Mouse (Mus musculus) liver, embryonic 13.5 days (tissue): Measurements from ENCODE around the gene Il31ra. TPM values are rescaled to one million over a fixed set of nuclear protein-coding genes. Genes with fewer than 3 reads are reported as not detected.
"Not testable (repeated sequence)": the region's sequence is repeated elsewhere in the genome, so short reads cannot be mapped to it uniquely, and the experiment has no call there.

ENCODE experiments used
- ATAC-seq: fragments of 200-750 bp; cut with Nextera tagmentation; 2 replicates; pipeline ENCODE4 v1.8.0; 2017; ENCODE audit warnings: low read depth, mild to moderate bottlenecking, moderate number of reproducible peaks, moderate library complexity
- DNase-seq: peaks from one replicate; pipeline ENCODE4 v3.0.0; 2022
- H3K27ac ChIP-seq: fragments of 300-500 bp; sonication (generic); 2 replicates; pipeline ENCODE4 v1.5.1; 2015; ENCODE audit warnings: moderate library complexity, mild to moderate bottlenecking, inconsistent platforms
- H3K27me3 ChIP-seq: fragments of 300-500 bp; sonication (generic); 2 replicates; pipeline ENCODE4 v1.6.1; 2015; ENCODE audit warnings: mild to moderate bottlenecking, inconsistent platforms
- H3K36me3 ChIP-seq: fragments of 300-500 bp; sonication (generic); 2 replicates; pipeline ENCODE4 v1.6.1; 2015; ENCODE audit warnings: mild to moderate bottlenecking, inconsistent platforms
- H3K4me1 ChIP-seq: fragments of 300-500 bp; sonication (generic); replicated peaks from 2 replicates; pipeline ENCODE4 v1.6.1; 2015; ENCODE audit warnings: inconsistent platforms
- H3K4me2 ChIP-seq: fragments of 300-500 bp; sonication (generic); 2 replicates; pipeline ENCODE4 v1.6.1; 2015; ENCODE audit warnings: inconsistent platforms, mild to moderate bottlenecking, moderate library complexity
- H3K4me3 ChIP-seq: fragments of 300-500 bp; sonication (generic); replicated peaks from 2 replicates; pipeline ENCODE4 v1.5.1; 2015; ENCODE audit warnings: mild to moderate bottlenecking, inconsistent platforms
- H3K9ac ChIP-seq: fragments of 300-500 bp; sonication (generic); 2 replicates; pipeline ENCODE4 v1.6.1; 2015; ENCODE audit warnings: mild to moderate bottlenecking, inconsistent platforms
- H3K9me3 ChIP-seq: fragments of 300-500 bp; sonication (generic); replicated peaks from 2 replicates; pipeline ENCODE4 v1.6.1; 2016; ENCODE audit warnings: inconsistent platforms
- WGBS: fragments of 180-500 bp; shearing (Covaris S2); methylation state at CpG from one replicate; pipeline ENCODE4 v1.1.7; 2015; ENCODE audit not compliant: insufficient replicate concordance; 5-methylcytosine and 5-hydroxymethylcytosine counted together
- polyA plus RNA-seq: library from polyadenylated mRNA; unstranded; fragments of >200 nt; fragmentation: Nextera tagmentation; extraction: Ambion mirVana; gene quantifications from 2 replicates; pipeline ENCODE4 v1.2.1, GENCODE M21; 2015

Gene Il31ra
- polyA plus RNA-seq, 1 experiment from 2014 or later: 0.12 TPM

DNA sequence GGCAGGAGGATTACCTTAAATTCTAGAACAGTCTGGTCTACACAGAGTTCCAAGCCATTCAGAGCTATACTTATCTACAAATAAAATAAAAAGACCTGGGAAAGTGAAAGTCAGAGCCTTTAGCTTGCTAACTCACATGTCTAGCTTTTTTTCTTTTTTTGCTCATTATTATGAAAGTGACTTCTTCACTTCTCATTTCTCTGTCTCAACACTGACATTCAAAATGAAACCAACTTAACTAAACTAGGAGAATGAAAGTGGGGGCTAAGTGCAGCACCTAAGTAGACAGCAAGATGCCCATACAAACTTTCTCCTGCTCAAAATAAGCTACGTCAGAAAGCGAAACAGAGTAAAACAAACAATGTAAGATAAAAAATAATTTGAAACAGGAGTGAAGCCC, 8.4 kb upstream of the Il31ra start:
- Histone ChIP-seq H3K27me3 (no peaks in the 10 kb centered on the region), H3K4me3 (no peak overlapping the region), H3K9ac (no peak overlapping the region), H3K4me1 (peaks cover 4% of the 10 kb centered on the region; the same call in 1 of the 2 replicates), H3K27ac (no peak overlapping the region), H3K9me3 (no peaks in the 10 kb centered on the region), H3K4me2 (no peak overlapping the region), H3K36me3 (no peaks in the 10 kb centered on the region)
- WGBS: 86% methylated on average over 2 of the region's 2 CpGs
- no peak for ATAC-seq
- DNase-seq: no peak

DNA sequence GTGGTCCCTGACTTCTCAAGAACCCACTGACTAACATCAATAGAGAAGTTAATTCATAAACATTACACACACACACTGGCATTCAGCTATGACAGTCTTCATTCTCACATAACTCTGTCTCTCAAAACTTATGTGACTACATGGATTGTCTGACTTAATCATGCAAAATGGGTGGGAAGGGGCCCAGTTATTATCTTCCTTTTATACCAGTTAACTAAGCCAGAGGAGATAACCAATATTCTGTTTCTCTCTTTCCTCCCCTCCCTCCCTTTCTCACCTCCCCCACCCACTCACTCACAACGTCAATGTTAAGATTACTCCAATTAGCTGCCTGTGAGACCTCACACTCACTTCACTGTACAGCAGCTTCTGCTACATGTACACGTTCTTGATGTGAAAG, 3.9 kb downstream of the Il31ra start:
- Histone ChIP-seq H3K27ac (no peak overlapping the region), H3K4me3 (no peak overlapping the region), H3K36me3 (no peaks in the 10 kb centered on the region), H3K27me3 (no peaks in the 10 kb centered on the region), H3K4me2 (no peak overlapping the region), H3K9ac (no peak overlapping the region), H3K4me1 (peaks cover 4% of the 10 kb centered on the region), H3K9me3 (no peaks in the 10 kb centered on the region)
- peak; percentile 54; the same call in 1 of the 2 replicates for ATAC-seq
- DNase-seq: no peak
- 24% methylated on average over 2 of the region's 2 CpGs for WGBS

DNA sequence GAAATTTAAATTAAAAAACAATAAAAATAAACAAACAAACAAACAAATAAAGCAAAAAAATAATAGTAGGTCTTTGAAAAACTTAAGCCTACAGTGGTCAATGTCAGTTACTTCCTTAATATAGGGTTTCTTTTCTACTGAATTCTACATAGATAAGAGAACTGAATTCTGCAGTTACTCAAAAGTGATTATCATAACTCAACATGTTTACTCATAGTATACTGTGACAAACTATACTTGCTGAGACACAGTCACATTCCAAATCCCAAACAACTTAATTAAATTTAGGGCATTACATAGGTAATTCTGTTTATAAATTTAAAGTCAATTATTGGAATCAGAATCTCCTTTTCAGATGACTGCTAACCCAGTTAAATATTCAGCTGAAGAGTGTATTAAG, 4.5 kb downstream of the Il31ra start:
- ATAC-seq (no peak), DNase-seq (no peak)
- Histone ChIP-seq H3K27ac (no peak overlapping the region), H3K4me1 (peaks cover 4% of the 10 kb centered on the region), H3K9ac (no peak overlapping the region), H3K36me3 (no peaks in the 10 kb centered on the region), H3K27me3 (no peaks in the 10 kb centered on the region), H3K4me2 (no peak overlapping the region), H3K4me3 (no peak overlapping the region), H3K9me3 (no peaks in the 10 kb centered on the region)

DNA sequence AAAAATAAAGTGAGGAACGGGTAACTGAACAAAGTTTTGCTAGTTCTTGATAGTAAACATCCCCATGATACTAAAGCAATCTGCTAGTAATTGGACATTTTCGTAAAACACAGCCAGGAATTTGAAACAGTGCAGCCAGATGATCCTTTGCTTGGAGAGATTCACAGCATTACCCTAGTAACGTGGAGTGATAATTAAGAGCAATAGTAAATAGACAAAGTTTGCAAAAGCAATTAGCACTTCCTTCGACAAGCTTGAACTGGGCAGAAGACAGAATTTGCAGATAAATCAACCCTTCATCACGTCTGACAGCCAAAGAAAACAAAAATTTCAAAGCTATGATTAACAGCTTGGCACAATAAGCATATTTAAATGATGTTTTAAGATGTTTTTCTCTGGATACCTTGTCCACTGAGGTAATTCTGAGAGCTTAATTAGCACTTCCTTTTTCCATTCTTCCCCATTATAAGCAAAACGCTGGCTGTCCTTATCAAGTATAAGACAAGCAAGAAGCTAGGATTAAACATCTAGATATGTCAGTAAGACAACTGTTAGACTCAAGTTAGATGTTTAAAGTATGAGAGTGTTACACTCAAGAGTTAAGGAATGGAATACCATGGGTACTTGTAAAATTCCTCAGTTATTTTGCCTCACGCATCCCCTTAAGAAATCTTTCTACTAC, 9.5 kb downstream of the Il31ra start:
- Histone ChIP-seq H3K27ac (no peak overlapping the region), H3K36me3 (no peaks in the 10 kb centered on the region), H3K9ac (no peak overlapping the region), H3K9me3 (no peaks in the 10 kb centered on the region), H3K27me3 (no peaks in the 10 kb centered on the region), H3K4me2 (no peak overlapping the region), H3K4me1 (no peaks in the 10 kb centered on the region), H3K4me3 (no peak overlapping the region)
- no peak for DNase-seq
- no peak for ATAC-seq
- WGBS: 46% methylated on average over 7 of the region's 7 CpGs

DNA sequence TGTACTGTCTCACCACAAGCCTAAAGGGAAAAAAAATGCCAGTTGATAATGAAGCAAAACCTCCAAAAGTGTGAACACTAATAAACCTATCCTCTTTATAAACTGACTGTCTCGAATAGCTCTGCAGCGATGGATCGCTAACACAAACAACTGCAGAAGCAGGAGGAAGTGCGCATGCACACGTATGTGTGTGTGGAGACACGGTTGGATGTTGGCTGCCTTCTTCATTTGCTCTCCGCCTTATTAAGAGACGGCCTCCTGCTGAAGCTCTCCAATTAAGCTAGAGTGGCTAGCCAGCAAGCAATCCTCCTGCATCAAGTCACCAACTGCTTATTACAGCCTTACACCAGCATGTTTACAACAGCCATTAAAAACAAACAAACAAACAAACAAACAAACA, 11.9 kb downstream of the Il31ra start:
- H3K9ac ChIP-seq: no peak overlapping the region
- ATAC-seq: no peak
- no peaks in the 10 kb centered on the region for H3K27me3 ChIP-seq
- 77% methylated on average over 8 of the region's 8 CpGs for WGBS
- H3K27ac ChIP-seq: no peak overlapping the region
- no peaks in the 10 kb centered on the region for H3K4me1 ChIP-seq
- no peaks in the 10 kb centered on the region for H3K36me3 ChIP-seq
- no peak overlapping the region for H3K4me3 ChIP-seq
- H3K4me2 ChIP-seq: no peak overlapping the region
- H3K9me3 ChIP-seq: no peaks in the 10 kb centered on the region
- no peak for DNase-seq

DNA sequence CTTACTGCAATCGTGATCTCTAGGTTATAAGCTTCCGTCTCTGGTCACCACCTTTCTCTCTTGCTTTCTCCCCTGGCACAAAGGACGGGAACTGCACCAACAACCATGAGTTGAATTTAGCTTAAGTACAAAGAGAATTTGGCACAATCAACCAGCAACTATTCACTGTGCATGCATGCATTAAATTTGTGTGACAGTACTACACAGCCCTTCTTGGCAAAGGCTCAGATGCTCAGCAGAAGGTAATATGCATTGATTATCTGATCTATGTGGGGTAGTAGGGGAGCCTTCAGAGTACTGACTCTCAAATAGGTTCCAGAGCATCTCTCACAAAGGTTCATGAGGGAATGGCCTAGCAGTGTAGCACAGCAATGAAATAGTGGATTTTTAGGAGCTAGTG, 12.4 kb downstream of the Il31ra start:
- 76% methylated on average over 3 of the region's 3 CpGs for WGBS
- ATAC-seq (no peak), DNase-seq (no peak)
- H3K27me3 ChIP-seq: no peaks in the 10 kb centered on the region
- H3K4me2 ChIP-seq: no peak overlapping the region
- H3K4me1 ChIP-seq: no peaks in the 10 kb centered on the region
- no peak overlapping the region for H3K4me3 ChIP-seq
- H3K27ac ChIP-seq: no peak overlapping the region
- no peaks in the 10 kb centered on the region for H3K9me3 ChIP-seq
- H3K9ac ChIP-seq: no peak overlapping the region
- no peaks in the 10 kb centered on the region for H3K36me3 ChIP-seq

DNA sequence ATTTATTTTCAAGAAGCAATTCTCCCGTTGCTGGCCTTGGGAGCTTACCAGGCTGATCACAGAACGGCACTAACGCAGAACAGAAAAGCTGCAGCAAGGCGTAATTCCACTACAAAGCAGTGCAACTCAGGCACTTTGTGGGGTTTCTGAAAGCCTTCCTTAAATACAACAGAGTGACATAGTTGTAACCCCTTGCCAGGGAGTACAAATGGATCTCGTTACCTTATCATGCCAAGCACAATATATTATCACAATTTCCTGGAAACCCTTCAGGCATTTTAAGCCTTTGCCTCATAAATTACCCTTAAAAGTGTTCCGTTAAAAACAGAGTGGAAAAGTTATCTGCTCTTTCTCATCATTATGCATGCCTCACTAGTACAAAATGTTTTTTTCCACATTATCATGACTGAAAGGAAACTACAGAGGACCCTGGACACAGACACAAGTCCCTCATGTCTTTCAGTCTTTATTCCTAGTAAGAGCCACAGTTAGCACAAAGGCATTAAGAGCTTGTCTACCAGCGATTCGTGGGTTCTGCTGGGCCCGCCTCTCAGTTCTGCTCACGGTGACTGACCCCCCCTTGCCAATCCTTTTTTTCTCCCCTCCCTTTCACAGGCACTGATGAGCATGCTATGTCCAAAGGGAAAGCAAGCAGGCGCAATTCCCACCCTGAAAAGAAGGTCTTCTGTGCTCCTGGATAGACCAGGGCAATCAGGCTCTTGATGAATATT, 13.4 kb downstream of the Il31ra start:
- no peak for DNase-seq
- no peak for ATAC-seq
- no peak overlapping the region for H3K4me2 ChIP-seq
- no peak overlapping the region for H3K9ac ChIP-seq
- H3K36me3 ChIP-seq: no peaks in the 10 kb centered on the region
- H3K4me1 ChIP-seq: no peaks in the 10 kb centered on the region
- H3K27ac ChIP-seq: no peak overlapping the region
- no peaks in the 10 kb centered on the region for H3K27me3 ChIP-seq
- 52% methylated on average over 11 of the region's 11 CpGs for WGBS
- H3K9me3 ChIP-seq: no peaks in the 10 kb centered on the region
- no peak overlapping the region for H3K4me3 ChIP-seq

DNA sequence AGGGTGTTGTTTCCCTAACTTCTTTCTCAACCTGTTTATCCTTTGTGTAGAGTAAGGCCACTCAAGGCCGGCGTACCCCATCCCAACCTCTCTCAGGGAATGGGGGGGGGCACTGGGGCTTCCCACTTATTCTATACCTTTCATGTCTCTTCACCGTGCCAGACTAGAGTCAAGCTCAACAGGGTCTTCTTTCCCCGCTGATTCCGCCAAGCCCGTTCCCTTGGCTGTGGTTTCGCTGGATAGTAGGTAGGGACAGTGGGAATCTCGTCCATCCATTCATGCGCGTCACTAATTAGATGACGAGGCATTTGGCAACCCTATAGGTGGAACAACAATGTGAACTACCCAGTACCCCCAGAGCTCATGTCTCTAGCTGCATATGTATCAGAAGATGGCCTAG, 16.1 kb downstream of the Il31ra start:
- WGBS: 68% methylated on average over 11 of the region's 11 CpGs
- not testable (repeated sequence) for H3K4me3 ChIP-seq, H3K4me1 ChIP-seq, H3K4me2 ChIP-seq, ATAC-seq, H3K9ac ChIP-seq, H3K27me3 ChIP-seq, H3K9me3 ChIP-seq, H3K36me3 ChIP-seq, H3K27ac ChIP-seq
- peak; percentile 99 for DNase-seq

DNA sequence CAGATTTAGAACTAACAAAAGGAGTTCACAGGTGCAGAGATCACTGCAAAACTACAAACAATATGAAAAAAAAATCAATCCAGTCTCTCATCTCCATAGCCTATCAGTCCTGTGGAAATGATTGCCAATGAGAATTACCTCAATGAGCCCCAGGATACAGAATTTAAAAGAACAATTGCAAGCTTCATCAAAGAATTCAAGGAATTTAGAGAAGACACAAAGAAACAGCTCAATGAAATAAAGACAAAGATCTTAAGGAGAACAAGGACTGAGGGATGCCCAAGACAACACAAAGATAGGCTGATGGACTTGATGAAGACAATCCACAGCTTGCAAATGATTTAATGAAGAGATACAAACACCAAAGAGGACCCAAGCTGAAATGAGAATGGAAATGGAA, 20.4 kb downstream of the Il31ra start:
- Histone ChIP-seq H3K4me1 (no peaks in the 10 kb centered on the region), H3K4me2 (no peak overlapping the region), H3K27ac (no peak overlapping the region), H3K27me3 (no peaks in the 10 kb centered on the region), H3K9ac (no peak overlapping the region), H3K36me3 (no peaks in the 10 kb centered on the region), H3K4me3 (no peak overlapping the region), H3K9me3 (no peaks in the 10 kb centered on the region)
- ATAC-seq (no peak), DNase-seq (no peak)

DNA sequence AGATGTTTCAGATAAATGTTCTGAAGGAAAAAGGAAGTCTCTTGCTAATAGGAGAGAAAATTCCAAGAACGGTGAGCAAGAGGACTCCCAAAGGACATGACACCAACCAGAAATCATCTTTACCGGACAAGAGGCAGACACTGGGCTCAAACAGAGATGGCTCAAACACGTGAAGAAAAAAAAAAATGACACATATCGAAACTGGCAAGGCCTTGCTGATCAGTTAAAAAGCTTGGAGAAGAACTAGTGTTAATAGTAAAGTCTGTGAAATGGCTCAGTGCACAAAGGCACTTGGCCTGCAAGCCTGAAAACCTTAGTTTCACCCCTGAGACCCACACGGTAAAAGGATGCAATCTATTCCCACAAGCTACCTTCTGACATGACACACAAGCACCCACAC, 23.4 kb downstream of the Il31ra start:
- 67% methylated on average over 5 of the region's 5 CpGs for WGBS
- Histone ChIP-seq H3K9ac (no peak overlapping the region), H3K27me3 (no peaks in the 10 kb centered on the region), H3K4me2 (no peak overlapping the region), H3K9me3 (no peaks in the 10 kb centered on the region), H3K36me3 (no peaks in the 10 kb centered on the region), H3K4me1 (no peaks in the 10 kb centered on the region), H3K4me3 (no peak overlapping the region), H3K27ac (no peak overlapping the region)
- DNase-seq (no peak), ATAC-seq (no peak)

DNA sequence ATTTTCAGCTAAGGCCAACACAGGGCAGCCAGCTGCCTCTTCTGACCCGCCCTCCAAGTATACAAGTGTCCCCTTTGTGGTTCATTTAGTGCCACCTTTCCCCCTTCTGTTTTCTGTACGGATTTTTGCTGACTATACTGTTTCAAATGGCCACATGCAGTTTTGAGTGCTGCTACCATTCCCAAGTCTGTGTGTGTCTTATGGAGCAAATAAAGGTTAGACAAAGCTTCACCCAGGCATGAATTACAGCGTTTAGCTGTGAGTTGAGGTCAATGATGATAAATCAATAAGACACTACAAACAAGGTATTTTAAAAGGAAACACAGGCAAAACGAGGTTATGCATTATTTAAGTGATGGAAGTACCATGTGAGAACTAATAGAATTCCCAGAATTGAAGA, 24.6 kb downstream of the Il31ra start:
- no peak overlapping the region for H3K9ac ChIP-seq
- no peak overlapping the region for H3K4me2 ChIP-seq
- no peaks in the 10 kb centered on the region for H3K4me1 ChIP-seq
- no peaks in the 10 kb centered on the region for H3K9me3 ChIP-seq
- H3K36me3 ChIP-seq: no peaks in the 10 kb centered on the region
- ATAC-seq: no peak
- no peaks in the 10 kb centered on the region for H3K27me3 ChIP-seq
- 40% methylated on average over 4 of the region's 4 CpGs for WGBS
- DNase-seq: no peak
- no peak overlapping the region for H3K27ac ChIP-seq
- H3K4me3 ChIP-seq: no peak overlapping the region

DNA sequence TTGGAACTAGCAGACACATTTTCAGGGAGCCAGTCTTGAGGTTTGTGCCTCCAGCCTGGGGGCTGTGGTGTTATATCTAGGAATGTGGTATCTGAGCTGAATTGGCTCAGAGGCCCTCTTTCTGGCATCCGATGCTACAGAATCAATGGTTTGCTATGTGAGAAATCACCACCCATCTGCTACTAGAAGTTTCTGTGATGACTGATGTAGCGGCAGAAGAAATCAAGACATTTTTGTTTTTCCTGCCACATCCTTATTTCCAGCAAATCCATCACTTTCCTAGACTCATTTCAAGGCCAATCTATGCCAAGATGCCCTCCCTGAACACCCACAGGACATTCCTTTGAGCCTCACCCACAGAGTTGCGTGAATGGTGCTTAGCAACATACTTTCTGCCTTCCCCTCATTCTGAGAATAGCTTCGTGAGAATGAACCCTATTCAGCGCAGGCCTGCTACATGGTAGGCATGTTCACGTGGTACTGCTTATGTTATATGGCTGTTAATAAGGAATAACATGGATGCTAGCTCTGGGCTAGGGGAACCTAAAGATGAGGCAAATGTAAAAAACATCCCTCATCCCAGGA, 33.5 kb downstream of the Il31ra start:
- no peak for ATAC-seq
- Histone ChIP-seq H3K4me3 (no peak overlapping the region), H3K4me2 (no peak overlapping the region), H3K9me3 (no peaks in the 10 kb centered on the region), H3K27ac (no peak overlapping the region), H3K36me3 (no peaks in the 10 kb centered on the region), H3K27me3 (no peaks in the 10 kb centered on the region), H3K9ac (no peak overlapping the region), H3K4me1 (no peaks in the 10 kb centered on the region)
- 72% methylated on average over 6 of the region's 6 CpGs for WGBS
- DNase-seq: no peak
